Mouse (Mus musculus): ENCODE results near the gene Vav3.

DNA sequence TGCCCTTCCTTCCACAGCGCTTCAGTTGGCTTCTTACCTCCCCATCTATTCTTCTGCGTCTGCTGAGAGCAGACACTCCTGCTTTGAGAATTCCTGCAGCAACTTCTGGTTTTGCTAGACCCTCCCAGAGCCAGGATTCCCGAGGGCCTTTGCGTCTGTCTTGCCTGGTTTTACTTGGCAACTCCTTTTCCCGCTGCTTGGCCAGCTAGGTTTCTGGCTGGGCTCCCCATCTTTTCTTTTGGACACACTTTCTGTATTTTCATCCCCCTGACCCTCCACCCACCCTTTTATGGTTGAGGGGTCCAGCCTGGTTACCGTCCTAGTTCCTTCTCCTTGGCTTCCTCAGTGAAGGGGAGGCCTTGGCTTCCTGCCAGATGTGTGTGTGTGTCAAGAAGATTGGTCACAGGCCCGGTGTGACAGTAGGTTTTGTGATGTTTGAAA, 26.0 kb downstream of the Vav3 start:
- TF ChIP-seq CTCF (IDR thresholded peaks at IDR 0.05; ENCODE audit: extremely low read depth, insufficient read depth, insufficient read length, insufficient replicate concordance) (no peak), POLR2A (IDR thresholded peaks at IDR 0.05; ENCODE audit: low read depth, low read length) (no peak)
